Mouse (Mus musculus) left cerebral cortex, adult 11 months (tissue): ENCODE results near the gene Mrap.

ENCODE experiments used
- DNase-seq: peaks from one replicate; pipeline ENCODE4 v3.0.0; 2022; ENCODE audit warnings: low spot score

The Mrap gene

DNA sequence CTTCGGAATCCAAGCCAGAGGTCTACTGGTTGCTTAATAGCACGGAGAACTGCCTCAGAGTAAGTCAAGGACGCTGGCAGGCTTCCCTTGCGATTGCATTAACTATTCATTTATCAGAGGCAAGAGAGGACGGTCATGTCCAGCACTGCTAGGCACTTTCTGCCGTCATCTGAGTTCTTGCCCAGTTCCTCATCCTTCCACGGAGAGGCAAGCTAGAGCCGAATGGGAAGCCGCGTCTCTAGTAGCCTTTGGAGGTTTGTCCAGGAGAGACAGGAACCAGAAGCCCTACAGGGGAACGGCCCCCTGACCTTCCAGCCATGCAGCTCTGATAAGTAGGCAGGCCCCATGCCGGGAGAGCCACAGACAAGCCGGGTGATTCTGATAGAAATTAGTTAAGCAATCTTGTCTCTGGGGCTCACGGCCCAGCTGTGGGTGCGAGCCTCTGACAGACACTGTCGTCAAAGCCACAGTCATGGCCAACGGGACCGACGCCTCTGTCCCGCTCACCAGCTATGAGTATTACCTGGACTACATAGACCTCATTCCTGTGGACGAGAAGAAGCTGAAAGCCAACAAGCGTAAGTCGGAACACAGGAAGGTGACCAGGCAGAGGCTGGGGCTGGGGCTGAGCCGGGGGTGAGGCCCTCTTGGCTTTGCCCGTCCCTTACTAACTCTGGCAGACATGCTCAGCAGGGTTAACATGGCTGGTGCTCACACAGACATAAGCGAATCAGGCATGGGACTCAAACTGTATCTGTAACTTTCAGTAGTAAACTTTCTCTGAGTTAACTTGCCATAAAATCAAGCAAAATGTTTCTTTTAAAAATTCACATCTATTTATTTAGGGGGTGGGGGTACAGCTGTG lies at the start of gene Mrap:
Mrap (plus strand) TSS at position 116 of the 865 bp plus-strand sequence.
- no peak for DNase-seq

GRCm38 (mm10) chr16:90692704-90693385 lies 45.2 kb upstream of the Mrap start:
- no peak for DNase-seq

DNA sequence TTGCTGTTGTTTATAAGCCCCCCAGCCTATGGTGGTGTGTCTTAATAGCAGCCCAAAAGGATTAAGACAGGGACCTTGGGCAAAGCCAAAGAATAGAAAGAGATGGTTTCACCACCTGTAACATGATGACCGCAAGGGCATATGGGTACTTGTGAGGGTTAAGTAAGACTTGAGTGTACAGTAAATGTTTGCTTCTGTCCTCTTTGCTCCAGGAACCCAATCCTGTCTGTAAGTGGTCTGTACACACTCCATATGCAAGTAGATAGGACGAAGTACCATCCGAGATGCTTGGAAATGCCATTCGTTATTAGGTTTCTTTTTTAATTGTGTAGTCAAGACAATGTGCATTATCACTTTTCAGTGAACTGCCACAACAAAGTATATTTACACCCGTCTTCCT lies 44.4 kb upstream of the Mrap start:
- DNase-seq: no peak

GRCm38 (mm10) chr16:90694719-90695118 lies 43.3 kb upstream of the Mrap start:
- DNase-seq: no peak

GRCm38 (mm10) chr16:90695121-90695520 lies 42.9 kb upstream of the Mrap start:
- no peak for DNase-seq

GRCm38 (mm10) chr16:90696306-90696705 lies 41.7 kb upstream of the Mrap start:
- DNase-seq: no peak

- DNase-seq: no peak
Observed at GRCm38 (mm10) chr16:90699390-90699789, 38.6 kb upstream of the Mrap start.

DNA sequence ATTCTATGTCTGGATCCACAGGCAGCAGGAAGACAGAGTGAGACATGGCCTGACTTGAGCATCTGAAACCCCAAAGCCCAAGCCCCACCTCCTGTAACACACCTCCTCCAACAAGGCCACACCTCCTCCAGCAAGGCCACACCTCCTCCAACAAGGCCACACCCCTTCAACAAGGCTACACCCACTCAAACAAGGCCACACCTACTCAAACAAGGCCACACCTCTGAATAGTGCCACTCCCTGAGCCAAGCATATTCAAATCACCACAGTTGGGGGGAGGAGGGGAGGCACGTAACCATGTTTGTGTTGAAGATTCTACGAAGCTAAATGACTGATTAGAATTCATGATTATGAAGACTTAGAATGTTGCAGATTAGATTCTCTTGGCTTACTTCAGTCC lies 36.5 kb upstream of the Mrap start:
- DNase-seq: no peak

DNA sequence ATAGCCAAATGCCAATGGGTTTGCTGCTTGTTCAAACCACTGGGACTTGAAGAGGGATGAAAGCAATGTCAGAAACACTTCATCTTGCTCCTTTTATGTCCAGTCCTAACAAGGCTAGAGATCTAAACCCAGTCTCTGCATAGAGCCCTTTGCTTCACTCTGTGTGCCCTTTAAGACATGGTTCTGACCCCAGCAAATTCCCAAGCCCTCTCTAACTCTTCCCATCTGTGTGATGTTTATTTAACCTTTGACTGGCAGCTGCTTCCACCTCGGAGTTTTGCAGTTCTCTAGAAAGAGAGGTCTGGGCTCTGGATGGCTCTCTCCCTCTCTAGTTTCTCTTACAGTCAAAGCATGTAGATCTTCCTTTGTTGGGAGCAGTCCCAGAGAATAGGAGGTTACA lies 34.4 kb upstream of the Mrap start:
- no peak for DNase-seq

GRCm38 (mm10) chr16:90704161-90704825 lies 33.7 kb upstream of the Mrap start:
- DNase-seq: no peak

- DNase-seq: no peak
Observed at GRCm38 (mm10) chr16:90706279-90706678, 31.7 kb upstream of the Mrap start.

GRCm38 (mm10) chr16:90709711-90710289 lies 28.2 kb upstream of the Mrap start:
- DNase-seq: peak; percentile 70

DNA sequence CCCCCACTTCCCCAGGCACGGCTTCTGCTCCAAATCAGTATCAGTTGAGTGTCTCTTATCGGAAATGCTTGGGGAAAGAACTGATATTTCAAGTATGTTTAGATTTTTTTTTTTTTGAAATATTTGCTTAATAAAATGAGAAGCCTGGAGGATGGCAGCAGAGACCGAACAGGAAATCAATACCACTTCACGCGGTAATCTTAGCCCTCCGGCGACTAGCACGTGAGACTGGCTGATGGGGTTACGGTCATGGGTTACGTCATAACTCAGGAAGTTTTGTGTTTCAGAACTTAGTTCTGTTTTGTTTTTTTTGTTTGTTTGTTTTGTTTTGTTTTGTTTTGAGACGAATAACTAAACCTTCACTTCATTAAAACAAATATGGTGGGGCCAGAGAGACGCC lies 27.7 kb upstream of the Mrap start:
- DNase-seq: no peak

- DNase-seq: no peak
Observed at GRCm38 (mm10) chr16:90724051-90724450, 14.0 kb upstream of the Mrap start.

- DNase-seq: no peak
Observed at GRCm38 (mm10) chr16:90726600-90727227, 11.3 kb upstream of the Mrap start.

GRCm38 (mm10) chr16:90727233-90728115 lies 10.5 kb upstream of the Mrap start, which contains the start of gene Mis18a:
TSS of gene Mis18a (minus strand) at chr16:90727404.
- peak; percentile 92 for DNase-seq

DNA sequence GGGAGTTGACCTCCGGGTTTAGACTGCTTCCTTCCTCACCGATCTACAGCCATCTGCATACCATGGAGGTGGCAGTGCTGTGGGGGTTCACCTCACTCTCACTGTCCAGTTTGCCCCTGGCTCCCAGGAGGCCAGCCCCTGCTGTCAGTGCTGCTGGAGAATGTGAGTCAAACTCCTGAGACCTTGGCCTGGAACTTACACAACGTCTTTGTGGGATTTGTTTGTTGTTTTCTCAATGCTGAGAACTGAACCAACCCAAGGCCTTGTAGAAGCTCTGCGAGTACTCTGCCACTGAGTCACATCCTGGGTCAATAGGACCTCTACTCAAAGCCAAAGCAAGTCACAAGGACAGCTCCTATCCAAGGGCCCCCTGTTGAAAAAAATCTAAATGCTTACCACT lies 2.4 kb upstream of the Mrap start:
- no peak for DNase-seq

DNA sequence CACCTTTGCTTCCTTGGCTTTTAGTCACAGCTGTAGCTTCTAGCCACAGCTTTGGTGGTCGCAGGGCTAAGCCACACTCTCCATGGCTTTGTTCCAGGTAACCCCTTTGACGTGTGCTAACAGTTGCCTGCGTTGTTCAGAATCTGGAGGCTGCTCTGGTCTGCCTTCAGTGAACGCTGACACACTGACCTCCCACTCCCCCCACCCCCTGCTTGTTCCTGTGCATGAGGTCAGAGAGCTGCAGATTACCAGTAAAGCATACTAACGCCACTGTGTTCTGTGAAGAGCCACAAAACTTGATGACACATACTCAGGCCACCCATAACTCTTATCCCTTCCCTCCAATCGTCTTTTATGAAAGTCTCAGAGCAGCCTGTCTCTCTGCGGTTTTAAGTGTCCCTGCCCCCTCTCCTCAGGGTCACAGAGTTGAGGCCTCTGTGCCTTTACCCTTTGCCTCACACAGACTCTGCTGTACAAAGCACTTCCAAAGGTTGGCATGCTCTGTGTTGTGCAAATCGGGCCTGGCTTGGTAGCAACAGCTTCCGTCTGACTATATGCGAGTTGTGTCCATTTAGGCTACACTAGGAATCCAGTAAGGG lies 1.2 kb upstream of the Mrap start:
- no peak for DNase-seq

GRCm38 (mm10) chr16:90747143-90747542 lies 9.1 kb downstream of the Mrap start:
- DNase-seq: no peak

DNA sequence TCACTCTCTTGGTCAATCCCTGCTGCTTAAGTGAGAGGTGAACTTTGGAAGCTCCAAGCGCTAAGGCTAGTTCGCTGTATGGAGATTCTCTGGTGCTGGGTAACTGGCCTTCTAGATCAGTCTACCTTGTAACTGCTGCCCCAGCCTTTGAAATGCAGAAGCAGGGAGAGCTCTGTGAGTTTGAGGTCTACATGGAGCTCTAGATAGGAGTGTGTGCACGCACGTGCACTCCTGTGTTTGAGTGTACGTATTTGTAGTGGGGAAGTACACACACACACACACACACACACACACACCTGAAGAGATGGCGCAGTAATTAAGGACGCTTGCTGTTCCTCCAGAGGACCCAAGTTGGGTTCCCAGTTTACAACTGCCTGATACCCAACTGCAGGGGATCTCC lies 10.2 kb downstream of the Mrap start:
- no peak for DNase-seq
